Mouse (Mus musculus) limb, embryonic 10.5 days (tissue): ENCODE measurements around the gene Stxbp5. TPM values are rescaled to one million over a fixed set of nuclear protein-coding genes. Genes with fewer than 3 reads are reported as not detected.

Experiments
- polyA plus RNA-seq: library from polyadenylated mRNA; unstranded; fragments of >200 nt; fragmentation: Nextera tagmentation; extraction: Ambion mirVana; gene quantifications from 2 replicates; pipeline ENCODE4 v1.2.1, GENCODE M21; 2016

Gene Stxbp5
- polyA plus RNA-seq, 1 experiment from 2014 or later: 3.5 TPM

Other genes starting within 250 kb of the Stxbp5 start
- 1.2 and 1.5 TPM in 2 replicates for gene Samd5, start 225.9 kb downstream of the Stxbp5 start, polyA plus RNA-seq